In genomic region chr1:180830588-180831346, GRCm38 (mm10) we compare ENCODE assay signal across 11 mouse cellular contexts. TPM values are rescaled to one million over a fixed set of nuclear protein-coding genes. Genes with fewer than 3 reads are reported as not detected.
DNase-seq lines count a peak whose midpoint lies in the region; ATAC-seq and TF ChIP-seq lines count a peak whose summit lies in the region.
"Had no signal": no experiment of that assay in that cellular context is flagged by ENCODE, and none has a peak within 500 bp of the region (broad histone marks: within the 10 kb centered on the region; RNA-seq: fewer than 3 reads in every experiment).

No protein-coding gene starts in this region.

- in situ Hi-C loops in CH12.LX (cut with MboI; ENCODE audit: low pct_ligation_motif_present, low pct_unique_long_range_greater_than_20kb, low sequenced_read_pairs): no loop called here

- H3K4me1 ChIP-seq in kidney, embryonic 15.5 days: peaks cover 16% of the 10 kb centered on the region
- peaks cover 15 to 26% of the 10 kb centered on the region in 2 experiments for H3K4me1 ChIP-seq in CH12.LX (ENCODE audit: control insufficient read depth in 1 of 2, insufficient read depth in 2 of 2)
- peaks cover 16 to 23% of the 10 kb centered on the region in 2 experiments for H3K4me1 ChIP-seq in liver, embryonic 14.5 days (replicated peaks; ENCODE audit: control insufficient read depth in 2 of 2, insufficient read depth in 2 of 2, low read length in 1 of 2)

- H3K4me2 ChIP-seq in kidney, embryonic 15.5 days: peak overlapping the region; percentile 40
- H3K4me2 ChIP-seq in CH12.LX (ENCODE audit: insufficient read depth, low read depth, poor library complexity, severe bottlenecking): no peak overlapping the region
- peak overlapping the region; percentile 68 for H3K4me2 ChIP-seq in liver, embryonic 14.5 days (ENCODE audit: low read depth)

- 26% methylated on average over 14 of the region's 14 CpGs for WGBS in kidney, embryonic 15.5 days
- WGBS in liver, embryonic 14.5 days (ENCODE audit: insufficient replicate concordance): 56% methylated on average over 14 of the region's 14 CpGs

- H3K4me3 ChIP-seq in kidney, embryonic 15.5 days (replicated peaks): no peak overlapping the region
- H3K4me3 ChIP-seq in CH12.LX (replicated peaks in 1 of 3; ENCODE audit: low read depth in 2 of 3, low read length in 2 of 3, poor library complexity in 1 of 3): peak overlapping the region in 2 of 3 experiments; percentile 17 to 41
- H3K4me3 ChIP-seq in liver, embryonic 14.5 days (ENCODE audit: insufficient read depth in 1 of 2, low read depth in 2 of 2, low read length in 2 of 2): peak overlapping the region in 1 of 2 experiments; percentile 25; a peak in 1 of 4 replicates

- dilution Hi-C loops in CH12.LX (cut with MboI; ENCODE audit: extremely low pct_ligation_motif_present, extremely low pct_unique_long_range_greater_than_20kb, low sequenced_read_pairs): no loop called here

- TF ChIP-seq POLR2A in CH12.LX (IDR thresholded peaks at IDR 0.05; ENCODE audit: low read depth, low read length): no peak

- H3K9ac ChIP-seq in kidney, embryonic 15.5 days: no peak overlapping the region
- H3K9ac ChIP-seq in CH12.LX (ENCODE audit: insufficient read depth, low read depth): no peak overlapping the region
- peak overlapping the region; percentile 52 for H3K9ac ChIP-seq in liver, embryonic 14.5 days (replicated peaks)

- no peaks in the 10 kb centered on the region for H3K79me2 ChIP-seq in CH12.LX (replicated peaks; ENCODE audit: control insufficient read depth, extremely low read depth, insufficient read depth, poor library complexity, severe bottlenecking)

- DNase-seq in kidney, postnatal 14 days: no peak
- no peak for DNase-seq in CH12.LX (ENCODE audit: extremely low read depth)
- DNase-seq in MN1 (ENCODE audit: low spot score): peak; percentile 52
- DNase-seq in liver, embryonic 14.5 days (ENCODE audit: low read depth in 3 of 3, low spot score in 3 of 3): no peak
- no peak for DNase-seq in thymus, postnatal 0 days (ENCODE audit: low spot score)
- DNase-seq in adrenal gland, adult 18-20 months (ENCODE audit: low spot score in 2 of 2): no peak
- DNase-seq: cerebellum, postnatal 14 days; gastrocnemius, postnatal 14 days; right cerebral cortex, adult 18-20 months; thymus, postnatal 14 days had no signal

- TF ChIP-seq CTCF in CH12.LX (conservative IDR thresholded peaks at IDR 0.05 in 1 of 2, IDR thresholded peaks at IDR 0.05 in 1 of 2; ENCODE audit: low read depth in 2 of 2, low read length in 2 of 2): no peak
- TF ChIP-seq CTCF in liver, embryonic 14.5 days (IDR thresholded peaks at IDR 0.05; ENCODE audit: low read depth): no peak

- no peaks in the 10 kb centered on the region for H3K36me3 ChIP-seq in kidney, embryonic 15.5 days
- no peaks in the 10 kb centered on the region for H3K36me3 ChIP-seq in CH12.LX (replicated peaks in 1 of 2; ENCODE audit: control insufficient read depth in 1 of 2, insufficient read depth in 1 of 2, low read length in 1 of 2)
- no peaks in the 10 kb centered on the region for H3K36me3 ChIP-seq in liver, embryonic 14.5 days (replicated peaks; ENCODE audit: control insufficient read depth, insufficient read depth, low read depth)

- TF ChIP-seq EP300 in CH12.LX (IDR thresholded peaks at IDR 0.05; ENCODE audit: low read length): no peak
- no peak for TF ChIP-seq EP300 in liver, embryonic 14.5 days (IDR thresholded peaks at IDR 0.05; ENCODE audit: low read depth)

- no peak for TF ChIP-seq RAD21 in CH12.LX (IDR thresholded peaks at IDR 0.05; ENCODE audit: low read depth, low read length)

- 0 out of 2 replicates have a peak, but pooled peaks have one; percentile 12 for ATAC-seq in kidney, embryonic 15.5 days (replicated peaks; ENCODE audit: low FRiP score)
- no peak for ATAC-seq in liver, embryonic 14.5 days (ENCODE audit: insufficient read depth)

- no peaks in the 10 kb centered on the region for H3K9me3 ChIP-seq in kidney, embryonic 15.5 days (replicated peaks)
- H3K9me3 ChIP-seq in CH12.LX (replicated peaks; ENCODE audit: low read length): peaks cover 7% of the 10 kb centered on the region
- no peaks in the 10 kb centered on the region for H3K9me3 ChIP-seq in liver, embryonic 14.5 days (ENCODE audit: control insufficient read depth, low read length)

- H3K27me3 ChIP-seq in kidney, embryonic 15.5 days: no peaks in the 10 kb centered on the region
- H3K27me3 ChIP-seq in CH12.LX (replicated peaks): no peaks in the 10 kb centered on the region
- no peaks in the 10 kb centered on the region for H3K27me3 ChIP-seq in liver, embryonic 14.5 days (ENCODE audit: control insufficient read depth, insufficient read depth, low read length)

- 0 out of 2 replicates have a peak overlapping the region, but pooled peaks have one; percentile 22 for H3K27ac ChIP-seq in kidney, embryonic 15.5 days
- no peak overlapping the region for H3K27ac ChIP-seq in CH12.LX (ENCODE audit: insufficient read depth, low read depth)
- H3K27ac ChIP-seq in liver, embryonic 14.5 days: peak overlapping the region; percentile 56; the same call in 1 of the 2 replicates

TF ChIP-seq in CH12.LX, 34 proteins besides CTCF, POLR2A, EP300 and RAD21:
- TF ChIP-seq JUND (conservative IDR thresholded peaks at IDR 0.05; ENCODE audit: low read depth, low read length): no peak
- TF ChIP-seq PAX5 (IDR thresholded peaks at IDR 0.05; ENCODE audit: low read length): no peak
- no peak for TF ChIP-seq HCFC1 (IDR thresholded peaks at IDR 0.05; ENCODE audit: low read depth, low read length)
- no peak for TF ChIP-seq NELFE (IDR thresholded peaks at IDR 0.05; ENCODE audit: low read depth, low read length)
- no peak for TF ChIP-seq NRF1 (IDR thresholded peaks at IDR 0.05; ENCODE audit: low read depth, low read length)
- no peak for TF ChIP-seq IRF4 (IDR thresholded peaks at IDR 0.05; ENCODE audit: low read depth, low read length)
- no peak for TF ChIP-seq USF2 (conservative IDR thresholded peaks at IDR 0.05; ENCODE audit: low read depth, low read length)
- no peak for TF ChIP-seq MAFK (IDR thresholded peaks at IDR 0.05; ENCODE audit: insufficient replicate concordance, low read length)
- no peak for TF ChIP-seq ELF1 (IDR thresholded peaks at IDR 0.05; ENCODE audit: low read depth, low read length)
- TF ChIP-seq CHD2 (IDR thresholded peaks at IDR 0.05; ENCODE audit: low read length): no peak
- no peak for TF ChIP-seq MXI1 (IDR thresholded peaks at IDR 0.05; ENCODE audit: low read depth, low read length)
- TF ChIP-seq ZKSCAN1 (IDR thresholded peaks at IDR 0.05; ENCODE audit: borderline replicate concordance, low read depth, low read length): no peak
- TF ChIP-seq E2F4 (IDR thresholded peaks at IDR 0.05; ENCODE audit: insufficient replicate concordance, low read depth, low read length): no peak
- no peak for TF ChIP-seq CHD1 (IDR thresholded peaks at IDR 0.05; ENCODE audit: low read depth, low read length)
- no peak for TF ChIP-seq KAT2A (IDR thresholded peaks at IDR 0.05; ENCODE audit: insufficient replicate concordance, low read length)
- no peak for TF ChIP-seq JUN (IDR thresholded peaks at IDR 0.05; ENCODE audit: insufficient read depth, low read depth, low read length)
- TF ChIP-seq MAZ (IDR thresholded peaks at IDR 0.05; ENCODE audit: low read depth, low read length): no peak
- no peak for TF ChIP-seq ZMIZ1 (IDR thresholded peaks at IDR 0.05; ENCODE audit: low read depth, low read length)
- TF ChIP-seq ETS1 (conservative IDR thresholded peaks at IDR 0.05; ENCODE audit: low read depth, low read length): no peak
- no peak for TF ChIP-seq SMC3 (IDR thresholded peaks at IDR 0.05; ENCODE audit: low read depth, low read length)
TF ChIP-seq in CH12.LX: peak in this region for 0.

RNA-seq across cellular contexts. Expression of gene H3f3a, which starts 17.0 kb away (rescaled TPM):
- polyA plus RNA-seq in kidney, embryonic 15.5 days (2015; fragmentation: Nextera tagmentation; extraction: Ambion mirVana): 2,677 and 2,753 TPM in 2 replicates
- total RNA-seq in CH12.LX (2012; rRNA removed): 571 and 590 TPM in 2 replicates
- 1,420 and 1,540 TPM in 2 replicates for total RNA-seq in CH12.LX (2014; rRNA removed)
- 629 and 715 TPM in 2 replicates for polyA plus RNA-seq in CH12.LX (2012; ENCODE audit: insufficient read length, low read depth)
- polyA plus RNA-seq in liver, embryonic 14.5 days (2012; rRNA removed): 529 and 1,021 TPM in 2 replicates
- polyA plus RNA-seq in liver, embryonic 14.5 days (2014; fragmentation: Nextera tagmentation; extraction: Ambion mirVana): 2,262 and 2,378 TPM in 2 replicates
- polyA plus RNA-seq in thymus, postnatal 0 days (2015; fragmentation: Nextera tagmentation; extraction: Ambion mirVana): 2,900 and 2,949 TPM in 2 replicates
- total RNA-seq in adrenal gland, adult 18-20 months (2021): 100 to 1,000 TPM; 557 to 688 TPM

RNA-seq across cellular contexts. Expression of gene Sde2, which starts 20.2 kb away (rescaled TPM):
- 37.0 and 38.7 TPM in 2 replicates for polyA plus RNA-seq in kidney, embryonic 15.5 days (2015; fragmentation: Nextera tagmentation; extraction: Ambion mirVana)
- 24.7 and 26.3 TPM in 2 replicates for total RNA-seq in CH12.LX (2012; rRNA removed)
- total RNA-seq in CH12.LX (2014; rRNA removed): 25.1 and 28.0 TPM in 2 replicates
- 33.2 and 34.6 TPM in 2 replicates for polyA plus RNA-seq in CH12.LX (2012; ENCODE audit: insufficient read length, low read depth)
- polyA plus RNA-seq in liver, embryonic 14.5 days (2012; rRNA removed): 11.5 and 15.5 TPM in 2 replicates
- 15.8 and 18.0 TPM in 2 replicates for polyA plus RNA-seq in liver, embryonic 14.5 days (2014; fragmentation: Nextera tagmentation; extraction: Ambion mirVana)
- polyA plus RNA-seq in thymus, postnatal 0 days (2015; fragmentation: Nextera tagmentation; extraction: Ambion mirVana): 34.4 and 38.7 TPM in 2 replicates
- total RNA-seq in adrenal gland, adult 18-20 months (2021): 10 to 100 TPM; 21.5 to 22.9 TPM
